Mouse (Mus musculus) G1E (cell line): ENCODE results near the gene En1. TPM values are rescaled to one million over a fixed set of nuclear protein-coding genes. Genes with fewer than 3 reads are reported as not detected.

Experiments used
- ATAC-seq: 2 replicates; pipeline ENCODE4 v1.8.0; 2016; ENCODE audit warnings: mild to moderate bottlenecking; ENCODE audit not compliant: insufficient number of reproducible peaks, poor library complexity, low FRiP score, severe bottlenecking; ENCODE audit errors: extremely low read depth
- DNase-seq: peaks from one replicate; pipeline ENCODE4 v3.0.0; 2012; ENCODE audit warnings: low spot score
- H3K27me3 ChIP-seq: 2 replicates; pipeline ENCODE4 v1.6.1; 2012; ENCODE audit warnings: mild to moderate bottlenecking, low read length, inconsistent platforms; ENCODE audit not compliant: insufficient read depth
- H3K36me3 ChIP-seq: replicated peaks from 2 replicates; pipeline ENCODE3; 2012; ENCODE audit warnings: mild to moderate bottlenecking, inconsistent platforms
- H3K4me1 ChIP-seq: 2 replicates; pipeline ENCODE4 v1.6.1; 2012; ENCODE audit warnings: low read depth, low read length, inconsistent platforms, mixed read lengths; ENCODE audit not compliant: insufficient read depth
- H3K4me3 ChIP-seq: 2 replicates; pipeline ENCODE4 v1.5.1; 2012; ENCODE audit warnings: low read depth, mild to moderate bottlenecking, inconsistent platforms, low read length, moderate library complexity, mixed read lengths
- H3K9me3 ChIP-seq: replicated peaks from 2 replicates; pipeline ENCODE4 v1.6.1; 2012; ENCODE audit warnings: inconsistent platforms
- CTCF ChIP-seq: IDR thresholded peaks from 2 replicates; pipeline ENCODE4 v1.5.1; 2012; ENCODE audit warnings: low read depth, low read length, inconsistent platforms, mixed read lengths
- GATA1 ChIP-seq: IDR thresholded peaks from 2 replicates; pipeline ENCODE4 v1.6.1; 2012; ENCODE audit warnings: borderline replicate concordance, low read length, inconsistent platforms, mixed read lengths
- GATA2 ChIP-seq: IDR thresholded peaks from 2 replicates; pipeline ENCODE4 v1.6.1; 2012; ENCODE audit warnings: low read depth, low read length, inconsistent platforms, borderline replicate concordance
- POLR2AphosphoS5 ChIP-seq: IDR thresholded peaks from 2 replicates; pipeline ENCODE4 v1.6.1; 2012; ENCODE audit warnings: low read depth, low read length, inconsistent platforms; ENCODE audit not compliant: insufficient replicate concordance
- TAL1 ChIP-seq: conservative IDR thresholded peaks from 2 replicates; pipeline ENCODE4 v1.6.1; 2012; ENCODE audit warnings: low read depth, low read length, inconsistent platforms, mixed read lengths
- polyA plus RNA-seq: library from polyadenylated mRNA; stranded (reverse); fragments of >175 nt; gene quantifications from 2 replicates; pipeline ENCODE4 v1.2.3, GENCODE M21; 2012
- total RNA-seq, 2 experiments: library from RNA; stranded (forward) in 1 of 2; stranded (reverse) in 1 of 2; fragments of 200-1000 nt in 1 of 2; fragments of >200 nt in 1 of 2; fragmentation: Nextera tagmentation in 1 of 2; gene quantifications; 2 replicates each; pipeline ENCODE4 v1.2.3; 2014 to 2017

The En1 gene
- total and polyA plus RNA-seq, 3 experiments, result 0.11 TPM; not detected in 2

DNA sequence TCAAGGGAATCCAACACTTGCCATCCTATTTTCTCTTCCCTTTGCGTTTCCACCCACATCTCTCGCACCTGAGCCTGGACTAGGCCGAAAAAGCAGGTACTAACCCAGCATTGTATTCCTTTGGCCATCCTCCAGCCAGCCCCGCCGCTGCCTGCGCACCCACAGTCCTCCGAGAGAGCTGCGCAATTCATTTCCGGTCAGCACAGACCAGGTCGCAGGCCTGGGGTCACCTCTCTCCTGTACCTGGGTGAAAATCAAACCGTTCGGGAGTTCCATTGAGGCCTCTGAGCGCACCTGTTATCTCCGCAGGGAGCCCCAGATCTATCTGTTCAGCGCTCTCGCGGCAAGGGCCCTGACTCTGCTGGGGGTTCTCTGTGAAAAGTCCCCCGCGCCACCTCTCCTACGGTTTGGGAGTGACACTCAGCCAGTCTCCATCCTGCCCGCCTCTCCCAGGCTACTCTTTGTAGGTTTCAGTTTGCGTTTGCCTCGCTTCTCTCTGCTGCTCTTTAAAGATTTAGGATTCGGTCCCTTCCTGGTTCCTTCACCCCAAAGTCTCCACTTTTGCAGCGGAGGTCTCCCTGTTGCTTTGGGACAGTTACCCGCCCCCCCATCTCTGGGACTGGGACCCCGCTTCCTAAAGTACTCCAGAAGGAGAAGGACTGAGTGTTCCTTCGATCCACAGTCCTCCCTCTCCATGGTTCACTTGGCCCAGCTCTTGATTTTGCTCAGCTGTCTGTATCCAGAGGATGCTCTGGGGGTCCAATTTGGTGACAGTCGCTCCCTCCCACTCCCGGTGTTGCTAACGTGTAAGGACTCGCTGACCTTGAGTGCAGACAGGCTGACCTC lies 11.5 kb downstream of the En1 start:
- Histone ChIP-seq H3K4me3 (no peak overlapping the region), H3K27me3 (no peaks in the 10 kb centered on the region), H3K9me3 (peaks cover 87% of the 10 kb centered on the region), H3K4me1 (no peaks in the 10 kb centered on the region), H3K36me3 (no peaks in the 10 kb centered on the region)
- ATAC-seq (no peak), DNase-seq (no peak)
- TF ChIP-seq POLR2AphosphoS5 (no peak), TAL1 (no peak), GATA2 (no peak), GATA1 (no peak)

DNA sequence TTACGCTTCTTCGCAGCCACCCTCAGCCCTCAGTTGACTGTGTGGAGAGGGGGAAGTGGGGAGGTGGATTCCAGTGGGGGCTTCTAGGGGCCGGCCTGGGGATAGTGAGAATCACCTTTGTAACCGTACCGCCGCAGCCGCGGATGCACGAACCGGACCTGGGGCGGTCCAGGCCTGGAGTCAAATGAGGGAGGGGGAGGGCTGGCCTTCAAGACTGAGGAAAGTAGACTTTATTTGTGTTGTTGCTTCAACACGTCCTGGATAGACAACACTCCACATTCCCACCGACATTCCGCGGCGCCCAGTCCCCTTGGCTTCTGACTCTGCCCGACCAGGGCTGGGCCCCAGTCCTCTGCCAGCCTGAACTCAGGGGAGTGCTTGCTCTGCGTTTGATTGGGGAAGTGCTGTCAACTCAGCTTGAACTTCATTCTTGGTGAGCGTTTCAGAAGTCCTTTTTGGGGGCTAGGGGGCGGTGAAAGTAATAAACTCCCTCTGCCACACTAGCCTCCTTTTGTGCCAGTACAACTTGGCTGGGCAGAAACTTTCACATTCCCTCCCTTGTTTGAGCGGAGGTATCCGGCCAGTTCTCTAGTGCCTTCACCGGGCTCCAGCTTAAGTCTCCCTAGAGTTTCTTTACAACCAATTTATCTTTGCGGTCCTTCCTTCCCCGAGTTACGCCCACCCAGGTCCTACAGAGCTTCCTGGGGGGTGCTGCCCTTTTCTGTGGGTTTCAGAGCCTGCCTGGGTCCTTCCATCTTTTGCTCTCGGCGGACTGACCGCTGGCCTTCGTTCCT lies 12.3 kb downstream of the En1 start:
- ATAC-seq (no peak), DNase-seq (no peak)
- TF ChIP-seq TAL1 (no peak), CTCF (no peak), GATA1 (no peak), POLR2AphosphoS5 (no peak), GATA2 (no peak)
- Histone ChIP-seq H3K9me3 (peaks cover 81% of the 10 kb centered on the region), H3K36me3 (no peaks in the 10 kb centered on the region), H3K4me3 (no peak overlapping the region), H3K27me3 (no peaks in the 10 kb centered on the region), H3K4me1 (no peaks in the 10 kb centered on the region)

GRCm38 (mm10) chr1:120615521-120615920 lies 13.3 kb downstream of the En1 start:
- TF ChIP-seq GATA2 (no peak), GATA1 (no peak), POLR2AphosphoS5 (no peak)
- no peaks in the 10 kb centered on the region for H3K4me1 ChIP-seq
- no peak overlapping the region for H3K4me3 ChIP-seq
- no peak for ATAC-seq
- peaks cover 79% of the 10 kb centered on the region for H3K9me3 ChIP-seq
- no peak for DNase-seq
- H3K36me3 ChIP-seq, result no peaks in the 10 kb centered on the region
- H3K27me3 ChIP-seq, result no peaks in the 10 kb centered on the region

DNA sequence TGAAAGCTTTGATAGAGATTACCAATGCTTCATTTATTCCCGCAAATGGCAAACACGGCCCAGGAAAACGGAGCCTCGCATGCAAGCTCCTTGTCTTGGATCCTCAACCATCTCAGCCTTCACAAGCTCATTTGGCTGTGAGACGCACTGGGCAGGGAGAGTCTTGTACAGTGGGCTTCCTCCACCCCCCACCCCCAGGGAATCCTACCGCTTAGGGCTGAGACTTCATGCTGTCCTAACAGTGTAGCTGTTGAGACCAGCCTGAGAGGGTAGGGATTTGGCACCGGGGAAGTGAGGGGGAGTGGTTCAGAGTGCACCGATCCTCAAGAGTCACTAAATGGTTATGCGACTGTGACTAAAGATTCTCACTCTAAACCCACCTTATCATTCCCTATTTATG lies 13.7 kb downstream of the En1 start:
- ATAC-seq (no peak), DNase-seq (no peak)
- Histone ChIP-seq H3K36me3 (no peaks in the 10 kb centered on the region), H3K27me3 (no peaks in the 10 kb centered on the region), H3K4me3 (no peak overlapping the region), H3K4me1 (no peaks in the 10 kb centered on the region), H3K9me3 (peaks cover 76% of the 10 kb centered on the region)
- TF ChIP-seq GATA2, result no peak
- TF ChIP-seq POLR2AphosphoS5, result no peak
- no peak for TF ChIP-seq GATA1
- TF ChIP-seq CTCF, result no peak
- TF ChIP-seq TAL1, result no peak

DNA sequence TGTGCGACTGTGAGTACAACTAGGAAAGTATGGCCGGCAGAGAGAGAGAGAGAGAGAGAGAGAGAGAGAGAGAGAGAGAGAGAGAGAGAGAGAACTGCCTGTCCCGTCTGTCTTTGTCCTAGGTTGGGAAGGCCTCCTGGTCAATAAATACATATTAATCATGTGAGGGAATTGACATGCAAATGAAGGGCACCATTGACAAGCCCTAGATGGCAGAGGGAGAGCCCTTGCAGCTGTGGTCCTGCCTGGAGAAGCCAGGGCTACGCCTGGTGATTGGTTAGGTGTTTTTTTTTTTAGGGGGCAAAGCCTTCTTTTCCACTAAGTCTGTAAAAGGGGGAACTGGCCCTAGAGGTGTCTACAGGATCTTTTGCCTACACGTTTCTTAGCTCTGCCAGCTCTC lies 19.2 kb downstream of the En1 start:
- Histone ChIP-seq H3K9me3 (peaks cover 49% of the 10 kb centered on the region), H3K4me3 (no peak overlapping the region), H3K36me3 (no peaks in the 10 kb centered on the region), H3K4me1 (no peaks in the 10 kb centered on the region), H3K27me3 (no peaks in the 10 kb centered on the region)
- ATAC-seq (no peak), DNase-seq (no peak)
- TF ChIP-seq CTCF (no peak), GATA2 (no peak), POLR2AphosphoS5 (no peak), GATA1 (no peak), TAL1 (no peak)

DNA sequence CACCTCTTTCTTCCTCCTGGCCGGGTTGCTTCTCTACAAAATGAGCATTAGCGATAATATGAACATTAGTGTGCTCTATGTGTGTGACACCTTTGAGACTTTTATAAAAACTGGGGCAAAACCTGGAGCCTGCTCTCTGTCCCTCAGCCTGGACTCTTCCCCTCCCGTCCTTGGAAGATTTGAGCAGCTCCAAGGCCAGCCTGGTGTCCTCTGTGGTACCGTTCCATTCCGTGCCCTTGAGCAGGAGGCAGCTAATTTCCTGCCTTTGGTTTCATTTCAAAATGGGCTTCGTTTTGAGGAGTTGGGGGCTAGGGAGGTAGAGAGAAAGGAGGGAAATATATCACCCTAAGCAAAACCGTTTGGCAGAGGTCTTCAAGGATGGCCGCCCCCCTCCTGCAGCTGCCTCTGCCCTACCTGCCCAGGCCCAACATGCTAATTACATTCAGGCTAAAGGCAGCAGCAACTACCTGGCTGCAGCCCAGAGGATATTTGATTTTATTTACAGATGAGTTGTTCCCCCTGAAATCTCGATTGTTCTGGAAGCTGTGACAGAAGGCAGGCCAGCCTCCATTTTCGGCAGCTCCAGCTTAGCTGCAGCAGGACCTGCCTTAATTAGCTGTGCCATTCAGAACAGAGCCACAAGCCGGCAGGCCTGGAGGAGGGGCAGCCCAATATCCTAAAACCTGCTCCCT lies 24.9 kb downstream of the En1 start:
- Histone ChIP-seq H3K36me3 (no peaks in the 10 kb centered on the region), H3K27me3 (no peaks in the 10 kb centered on the region), H3K9me3 (peaks cover 65% of the 10 kb centered on the region), H3K4me3 (no peak overlapping the region), H3K4me1 (no peaks in the 10 kb centered on the region)
- no peak for TF ChIP-seq TAL1
- ATAC-seq, result no peak
- DNase-seq, result no peak
